Mouse (Mus musculus): Measurements from ENCODE around the gene Mical1.
A peak's percentile ranks its signal among the peaks of the same experiment; 100 is the strongest.

Mical1 gene

GRCm38 (mm10) chr10:41476171-41477017, at the start of gene Mical1:
Gene Mical1 (plus strand): TSS chr10:41476314.
- DNase-seq, result peak; percentile 51

- no peak for DNase-seq
Observed at GRCm38 (mm10) chr10:41426368-41426767, 49.7 kb upstream of the Mical1 start.

- no peak for DNase-seq
Observed at GRCm38 (mm10) chr10:41434624-41435023, 41.5 kb upstream of the Mical1 start.

DNA sequence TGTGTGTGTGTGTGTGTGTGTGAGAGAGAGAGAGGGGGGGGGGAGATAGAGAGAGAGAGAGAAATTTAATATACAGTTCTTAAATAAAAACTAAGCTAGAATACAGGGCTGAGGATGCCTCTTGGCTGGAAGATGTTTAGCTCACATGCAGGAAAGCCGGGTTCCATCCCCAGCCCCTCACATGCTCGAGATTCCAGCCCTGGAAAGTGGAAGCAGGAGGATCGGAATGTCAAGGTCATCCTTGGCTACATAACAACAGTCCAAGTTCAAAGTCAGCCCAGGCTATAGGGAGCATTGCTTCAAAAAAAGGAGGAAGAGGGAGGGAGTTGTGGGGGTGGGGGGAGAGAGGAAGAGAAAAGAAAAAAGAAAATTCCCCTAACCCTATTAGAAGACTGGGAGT, 41.0 kb upstream of the Mical1 start:
- DNase-seq, result no peak

- DNase-seq, result no peak
Observed at GRCm38 (mm10) chr10:41448216-41448615, 27.9 kb upstream of the Mical1 start.

GRCm38 (mm10) chr10:41449684-41450083, 26.4 kb upstream of the Mical1 start:
- DNase-seq, result peak; percentile 33

DNA sequence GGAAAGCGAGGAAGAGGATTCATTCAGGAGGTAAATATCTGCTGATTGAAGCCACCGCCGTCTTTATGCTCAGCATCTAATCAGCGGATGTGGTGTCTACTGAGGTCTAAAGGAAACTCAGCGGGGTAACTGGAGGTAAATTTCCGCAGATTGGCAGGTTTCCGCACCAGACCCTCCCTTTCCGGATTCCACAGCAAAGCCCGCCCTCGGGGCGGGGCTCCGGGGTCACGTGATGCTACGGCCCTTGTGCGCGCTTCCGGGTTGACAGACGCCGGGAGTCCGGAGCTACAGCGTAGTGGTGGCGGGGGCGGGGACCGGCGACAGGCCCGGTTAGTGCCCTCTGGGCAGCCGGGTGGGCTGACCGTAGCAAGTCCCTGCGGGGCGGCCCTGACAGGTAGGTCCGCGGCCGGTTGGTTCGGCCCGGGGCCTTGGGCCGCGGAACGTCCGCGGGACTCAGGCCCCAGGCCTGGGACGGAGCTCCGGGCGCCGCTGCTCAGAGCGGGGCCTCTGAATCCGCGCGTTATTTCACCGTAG, 25.9 kb upstream of the Mical1 start, which contains the start of gene Zbtb24:
Zbtb24 (plus strand) TSS at position 247 of the 534 bp plus-strand sequence.
- DNase-seq, result peak; percentile 93

DNA sequence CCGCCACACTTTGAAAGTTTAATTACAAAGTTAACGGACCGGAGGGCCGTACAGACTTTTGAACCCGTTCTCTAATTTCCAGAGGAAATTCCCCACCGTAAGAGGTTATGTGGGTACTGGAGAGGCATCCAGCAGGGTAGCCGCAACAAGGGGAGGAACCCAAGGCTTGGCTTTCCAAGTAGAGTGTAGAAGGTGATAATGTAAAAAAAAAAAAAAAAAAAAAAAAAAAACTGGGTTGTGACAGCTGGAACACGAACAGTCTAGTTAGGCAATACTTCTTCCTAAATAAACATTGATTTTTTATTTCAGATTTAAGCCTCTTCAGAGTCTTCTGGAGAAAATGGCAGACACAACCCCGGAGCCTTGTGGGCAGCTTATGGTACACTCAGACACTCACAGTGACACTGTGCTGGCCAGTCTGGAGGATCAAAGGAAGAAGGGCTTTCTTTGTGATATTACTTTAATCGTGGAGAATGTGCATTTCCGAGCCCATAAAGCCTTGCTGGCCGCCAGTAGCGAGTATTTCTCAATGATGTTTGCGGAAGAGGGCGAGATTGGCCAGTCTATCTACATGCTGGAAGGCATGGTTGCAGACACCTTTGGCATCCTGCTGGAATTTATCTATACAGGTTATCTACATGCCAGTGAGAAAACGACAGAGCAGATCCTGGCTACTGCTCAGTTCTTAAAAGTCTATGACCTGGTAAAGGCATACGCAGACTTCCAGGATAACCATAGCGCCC, 25.2 kb upstream of the Mical1 start:
- no peak for DNase-seq

GRCm38 (mm10) chr10:41451656-41452055, 24.5 kb upstream of the Mical1 start:
- DNase-seq, result no peak

DNA sequence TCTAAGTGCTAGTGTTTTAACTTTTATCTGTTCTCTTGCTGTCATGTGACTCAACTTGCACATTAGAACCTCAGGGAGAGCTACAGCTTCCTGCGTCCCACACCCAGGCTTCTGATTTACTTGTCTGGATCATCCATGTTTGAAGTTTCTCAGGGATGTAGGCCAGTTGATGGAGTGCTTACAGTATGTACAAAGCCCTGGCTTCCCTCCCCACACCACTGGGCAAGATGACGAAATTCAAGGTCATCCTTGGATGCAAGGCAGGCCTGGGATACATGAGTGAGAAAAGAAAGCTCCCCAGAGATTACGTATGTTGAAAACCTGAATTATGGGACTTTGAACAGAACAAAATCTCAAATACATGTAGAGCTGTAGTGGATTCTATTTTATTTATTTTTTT, 23.3 kb upstream of the Mical1 start:
- no peak for DNase-seq

GRCm38 (mm10) chr10:41459990-41460389, 16.1 kb upstream of the Mical1 start:
- DNase-seq, result no peak

DNA sequence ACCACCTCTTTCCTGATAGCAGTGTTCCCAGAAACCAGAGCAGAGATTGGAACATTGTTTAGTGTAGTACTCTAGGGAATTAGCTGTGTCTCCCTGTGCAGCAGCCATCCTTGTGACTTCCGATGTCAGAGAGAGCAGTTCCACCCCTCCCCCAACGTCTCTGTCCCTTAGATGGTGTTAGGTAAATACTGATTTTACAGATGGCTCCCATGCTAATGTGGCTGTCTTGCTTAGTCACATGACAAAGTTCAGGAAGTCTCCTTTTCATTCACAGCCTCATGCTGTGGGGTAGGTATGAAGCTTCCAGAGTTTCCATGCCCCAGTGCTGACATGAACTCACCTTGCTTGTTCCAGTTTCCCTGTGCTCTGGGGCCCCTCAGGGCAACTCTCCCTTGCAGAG, 15.6 kb upstream of the Mical1 start:
- DNase-seq, result no peak

- no peak for DNase-seq
Observed at GRCm38 (mm10) chr10:41461057-41461722, 14.9 kb upstream of the Mical1 start.

DNA sequence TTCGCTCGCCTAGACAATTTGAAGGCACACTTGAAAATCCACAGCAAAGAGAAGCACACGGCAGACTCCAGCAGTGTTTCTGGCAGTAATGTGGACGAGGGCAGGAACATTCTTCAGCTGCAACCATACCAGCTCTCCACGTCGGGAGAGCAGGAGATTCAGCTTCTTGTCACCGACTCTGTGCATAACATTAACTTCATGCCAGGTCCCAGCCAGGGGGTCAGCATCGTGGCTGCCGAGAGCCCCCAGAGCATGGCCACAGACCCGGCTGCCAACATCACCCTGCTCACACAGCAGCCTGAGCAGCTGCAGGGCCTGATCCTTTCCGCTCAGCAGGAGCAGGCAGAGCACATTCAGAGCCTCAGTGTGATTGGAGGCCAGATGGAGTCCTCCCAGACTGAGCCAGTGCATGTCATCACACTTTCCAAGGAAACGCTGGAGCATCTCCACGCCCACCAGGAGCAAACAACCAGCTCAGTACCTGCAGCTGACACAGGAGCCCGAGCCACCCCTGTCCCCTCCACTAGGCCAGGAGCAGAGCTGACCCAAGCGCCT, 11.6 kb upstream of the Mical1 start:
- DNase-seq, result no peak

- DNase-seq, result no peak
Observed at GRCm38 (mm10) chr10:41467325-41467724, 8.8 kb upstream of the Mical1 start.

- DNase-seq, result no peak
Observed at GRCm38 (mm10) chr10:41470693-41471092, 5.4 kb upstream of the Mical1 start.

DNA sequence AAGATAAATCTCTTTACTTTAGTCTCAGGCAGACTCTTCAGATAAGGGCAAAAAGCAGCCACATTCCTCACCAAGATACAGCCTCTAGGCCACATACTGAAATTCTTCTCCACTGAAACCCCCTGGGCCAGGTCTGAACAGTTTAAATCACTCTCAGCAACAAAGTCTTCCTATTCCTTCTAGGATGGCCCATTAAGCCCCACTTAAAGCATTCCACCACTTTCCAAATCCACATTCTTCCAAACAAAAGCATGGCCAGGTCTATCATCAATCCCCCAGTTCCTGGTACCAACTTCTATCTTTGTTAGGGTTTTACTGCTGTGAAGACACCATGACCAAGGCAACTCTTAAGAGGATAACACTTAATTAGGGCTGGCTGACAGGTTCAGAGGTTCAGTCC, 3.6 kb upstream of the Mical1 start:
- no peak for DNase-seq

- no peak for DNase-seq
Observed at GRCm38 (mm10) chr10:41472962-41473481, 3.1 kb upstream of the Mical1 start.

- no peak for DNase-seq
Observed at GRCm38 (mm10) chr10:41473782-41474468, 2.2 kb upstream of the Mical1 start.

DNA sequence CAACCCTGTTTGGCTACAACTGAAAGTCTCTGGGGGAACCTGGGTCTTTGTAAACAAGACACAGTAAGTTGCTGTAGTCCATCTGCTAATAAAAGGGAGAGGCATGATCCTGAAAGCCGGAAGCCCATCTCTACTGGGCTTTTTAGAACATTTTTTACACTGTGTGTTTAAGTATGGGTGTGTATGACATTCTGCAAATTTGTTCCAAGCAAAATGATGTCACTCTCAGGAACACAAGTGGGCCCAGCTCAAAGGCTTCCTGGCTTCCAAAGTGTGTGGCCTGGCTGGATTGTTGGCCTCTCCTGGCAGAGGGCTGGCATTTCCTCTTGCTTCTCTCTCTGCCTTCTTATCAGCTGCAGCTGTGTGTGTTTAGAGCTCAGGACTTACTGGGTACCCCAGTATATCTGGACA, 1.1 kb upstream of the Mical1 start:
- DNase-seq, result no peak

- DNase-seq, result no peak
Observed at GRCm38 (mm10) chr10:41477018-41477277, 834 bp downstream of the Mical1 start.

All from right cerebral cortex, postnatal 25 days (tissue).